Mouse (Mus musculus) cerebellum, adult 2 months (tissue): ENCODE measurements around the gene Hoxa6.

Experiments
- CTCF ChIP-seq: fragments of 200-500 bp; IDR thresholded peaks from 2 replicates; pipeline ENCODE4 v1.5.1; 2011; ENCODE audit warnings: low read depth, mild to moderate bottlenecking, control low read depth, low read length, moderate library complexity, borderline replicate concordance; ENCODE audit not compliant: insufficient read depth
- POLR2A ChIP-seq: fragments of 200-500 bp; IDR thresholded peaks from 2 replicates; pipeline ENCODE4 v1.6.1; 2011; ENCODE audit warnings: low read length, control low read depth, borderline replicate concordance; ENCODE audit not compliant: insufficient read depth

- peak; percentile 44 for TF ChIP-seq CTCF
- no peak for TF ChIP-seq POLR2A
Observed at GRCm38 (mm10) chr6:52211170-52211935, 2.8 kb upstream of the Hoxa6 start.
